ENCODE assay signal across 28 mouse cellular contexts in the genomic region with DNA sequence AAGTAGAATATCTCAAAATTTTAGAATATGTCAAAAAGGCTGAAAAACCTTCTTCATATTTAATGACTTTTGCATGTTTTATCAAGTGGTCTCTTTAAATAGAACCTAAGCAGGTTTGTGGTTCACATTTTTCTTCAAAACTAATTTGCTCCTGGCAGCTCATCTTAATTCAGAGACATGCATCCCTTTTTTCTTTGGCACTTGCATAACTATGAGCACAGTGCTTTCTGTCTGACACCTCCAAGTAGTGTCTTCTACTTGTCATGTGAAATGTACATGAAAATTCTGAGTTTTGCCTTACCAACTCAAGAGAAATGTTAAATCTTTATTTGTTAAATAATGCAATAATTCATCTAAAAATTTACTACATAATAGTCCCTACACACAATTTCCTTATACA.
A peak's percentile ranks its signal among the peaks of the same experiment; 100 is the strongest.
DNase-seq lines count a peak whose midpoint lies in the region; ATAC-seq and TF ChIP-seq lines count a peak whose summit lies in the region.
"Had no signal": no experiment of that assay in that cellular context is flagged by ENCODE, and none has a peak within 500 bp of the region (broad histone marks: within the 10 kb centered on the region; RNA-seq: fewer than 3 reads in every experiment).

No protein-coding gene starts in this region.

- no peak overlapping the region for H3K4me3 ChIP-seq in forebrain, embryonic 14.5 days (ENCODE audit: low read depth, low read length)
- H3K4me3 ChIP-seq in forebrain, embryonic 11.5 days (ENCODE audit: low read depth, low read length): no peak overlapping the region
- no peak overlapping the region for H3K4me3 ChIP-seq in midbrain, postnatal 0 days (ENCODE audit: low read depth, low read length)
- H3K4me3 ChIP-seq in midbrain, embryonic 16.5 days (ENCODE audit: low read depth, low read length): no peak overlapping the region
- H3K4me3 ChIP-seq in hindbrain, embryonic 14.5 days (replicated peaks; ENCODE audit: low read length): no peak overlapping the region
- H3K4me3 ChIP-seq: embryonic facial prominence, embryonic 12.5 days; embryonic facial prominence, embryonic 15.5 days; forebrain, embryonic 15.5 days; heart, embryonic 12.5 days; heart, embryonic 15.5 days; hindbrain, embryonic 10.5 days; hindbrain, embryonic 13.5 days had no signal

- no peak for TF ChIP-seq CTCF in midbrain, postnatal 0 days (IDR thresholded peaks at IDR 0.05)

- H3K4me2 ChIP-seq in forebrain, embryonic 14.5 days (ENCODE audit: low read length): no peak overlapping the region
- no peak overlapping the region for H3K4me2 ChIP-seq in forebrain, embryonic 11.5 days (ENCODE audit: low read depth, low read length, severe bottlenecking)
- H3K4me2 ChIP-seq in midbrain, postnatal 0 days (ENCODE audit: low read depth, low read length, poor library complexity, severe bottlenecking): no peak overlapping the region
- H3K4me2 ChIP-seq in midbrain, embryonic 16.5 days (ENCODE audit: low read length): no peak overlapping the region
- no peak overlapping the region for H3K4me2 ChIP-seq in hindbrain, embryonic 14.5 days (replicated peaks)
- H3K4me2 ChIP-seq: embryonic facial prominence, embryonic 12.5 days; embryonic facial prominence, embryonic 15.5 days; forebrain, embryonic 15.5 days; heart, embryonic 12.5 days; heart, embryonic 15.5 days; hindbrain, embryonic 13.5 days had no signal

- no peaks in the 10 kb centered on the region for H3K9me3 ChIP-seq in forebrain, embryonic 14.5 days (replicated peaks; ENCODE audit: control insufficient read depth, low read length)
- no peaks in the 10 kb centered on the region for H3K9me3 ChIP-seq in forebrain, embryonic 11.5 days (ENCODE audit: control insufficient read depth, low read length)
- H3K9me3 ChIP-seq in midbrain, postnatal 0 days (ENCODE audit: low read length): no peaks in the 10 kb centered on the region
- no peaks in the 10 kb centered on the region for H3K9me3 ChIP-seq in midbrain, embryonic 16.5 days (replicated peaks; ENCODE audit: control insufficient read depth, low read length, poor library complexity, severe bottlenecking)
- H3K9me3 ChIP-seq in hindbrain, embryonic 14.5 days (ENCODE audit: control insufficient read depth, low read length): no peaks in the 10 kb centered on the region
- H3K9me3 ChIP-seq: embryonic facial prominence, embryonic 12.5 days; embryonic facial prominence, embryonic 15.5 days; forebrain, embryonic 15.5 days; heart, embryonic 12.5 days; heart, embryonic 15.5 days; hindbrain, embryonic 10.5 days; hindbrain, embryonic 13.5 days had no signal

- no peak overlapping the region for H3K9ac ChIP-seq in forebrain, embryonic 14.5 days (ENCODE audit: low read length)
- no peak overlapping the region for H3K9ac ChIP-seq in forebrain, embryonic 11.5 days (ENCODE audit: low read length)
- no peak overlapping the region for H3K9ac ChIP-seq in midbrain, postnatal 0 days (replicated peaks; ENCODE audit: low read length, poor library complexity, severe bottlenecking)
- H3K9ac ChIP-seq in midbrain, embryonic 16.5 days (ENCODE audit: low read depth, low read length): no peak overlapping the region
- no peak overlapping the region for H3K9ac ChIP-seq in hindbrain, embryonic 14.5 days
- H3K9ac ChIP-seq: embryonic facial prominence, embryonic 12.5 days; embryonic facial prominence, embryonic 15.5 days; forebrain, embryonic 15.5 days; heart, embryonic 12.5 days; heart, embryonic 15.5 days; hindbrain, embryonic 13.5 days had no signal

- DNase-seq in forebrain, embryonic 14.5 days (ENCODE audit: low spot score): peak; percentile 30
- no peak for DNase-seq in forebrain, embryonic 11.5 days (ENCODE audit: low spot score)
- DNase-seq in frontal cortex, postnatal 25 days (ENCODE audit: low spot score in 2 of 2): no peak
- no peak for DNase-seq in midbrain, postnatal 0 days (ENCODE audit: low spot score)
- no peak for DNase-seq in hindbrain, embryonic 14.5 days (ENCODE audit: low spot score)
- DNase-seq: adrenal gland, adult 8-10 months; adrenal gland, postnatal 25 days; cerebellum, adult 11 months; cerebellum, adult 2 months; cerebellum, adult 9-11 months; cerebellum, postnatal 25 days; gastrocnemius, postnatal 25 days; heart, adult 18-20 months; heart, postnatal 10 days; heart, postnatal 36 days had no signal

- no peaks in the 10 kb centered on the region for H3K36me3 ChIP-seq in forebrain, embryonic 14.5 days (ENCODE audit: control insufficient read depth, insufficient read depth, low read length)
- H3K36me3 ChIP-seq in forebrain, embryonic 11.5 days (ENCODE audit: control insufficient read depth, insufficient read depth, low read length): no peaks in the 10 kb centered on the region
- H3K36me3 ChIP-seq in midbrain, postnatal 0 days (ENCODE audit: insufficient read depth, low read length): no peaks in the 10 kb centered on the region
- no peaks in the 10 kb centered on the region for H3K36me3 ChIP-seq in midbrain, embryonic 16.5 days (ENCODE audit: control insufficient read depth, insufficient read depth, low read length)
- H3K36me3 ChIP-seq in hindbrain, embryonic 14.5 days (replicated peaks; ENCODE audit: control insufficient read depth, insufficient read depth): no peaks in the 10 kb centered on the region
- H3K36me3 ChIP-seq: embryonic facial prominence, embryonic 12.5 days; embryonic facial prominence, embryonic 15.5 days; forebrain, embryonic 15.5 days; heart, embryonic 12.5 days; heart, embryonic 15.5 days; hindbrain, embryonic 10.5 days; hindbrain, embryonic 13.5 days had no signal

- no peak for ATAC-seq in forebrain, embryonic 14.5 days
- no peak for ATAC-seq in forebrain, embryonic 11.5 days (replicated peaks; ENCODE audit: low FRiP score)
- ATAC-seq in frontal cortex, adult (ENCODE audit: low TSS enrichment): 0 out of 2 replicates have a peak, but pooled peaks have one; percentile 41
- 0 out of 2 replicates have a peak, but pooled peaks have one; percentile 41 for ATAC-seq in midbrain, postnatal 0 days (ENCODE audit: low FRiP score)
- ATAC-seq in midbrain, embryonic 16.5 days: no peak
- no peak for ATAC-seq in hindbrain, embryonic 14.5 days (ENCODE audit: low FRiP score)
- ATAC-seq: activated CD4-positive, CD25-positive, alpha-beta regulatory T cell, adult 4 months; forebrain, embryonic 15.5 days; hindbrain, postnatal 0 days; inflammation-experienced regulatory T-cells, adult 6 months; intestine, embryonic 16.5 days had no signal

- H3K27ac ChIP-seq in forebrain, embryonic 14.5 days (ENCODE audit: low read depth, low read length): no peak overlapping the region
- no peak overlapping the region for H3K27ac ChIP-seq in forebrain, embryonic 11.5 days (ENCODE audit: low read depth, low read length)
- H3K27ac ChIP-seq in midbrain, postnatal 0 days (ENCODE audit: low read depth, low read length): no peak overlapping the region
- no peak overlapping the region for H3K27ac ChIP-seq in midbrain, embryonic 16.5 days (ENCODE audit: low read length)
- H3K27ac ChIP-seq in hindbrain, embryonic 14.5 days: no peak overlapping the region
- H3K27ac ChIP-seq: embryonic facial prominence, embryonic 12.5 days; embryonic facial prominence, embryonic 15.5 days; forebrain, embryonic 15.5 days; heart, embryonic 15.5 days; hindbrain, embryonic 10.5 days; hindbrain, embryonic 13.5 days; hindbrain, postnatal 0 days had no signal

- H3K4me1 ChIP-seq in forebrain, embryonic 14.5 days (ENCODE audit: control insufficient read depth, insufficient read depth, low read length): no peaks in the 10 kb centered on the region
- no peaks in the 10 kb centered on the region for H3K4me1 ChIP-seq in forebrain, embryonic 11.5 days (replicated peaks; ENCODE audit: control insufficient read depth, insufficient read depth, low read length)
- no peaks in the 10 kb centered on the region for H3K4me1 ChIP-seq in midbrain, postnatal 0 days (ENCODE audit: insufficient read depth, low read length)
- H3K4me1 ChIP-seq in midbrain, embryonic 16.5 days (ENCODE audit: control insufficient read depth, insufficient read depth, low read length): no peaks in the 10 kb centered on the region
- no peaks in the 10 kb centered on the region for H3K4me1 ChIP-seq in hindbrain, embryonic 14.5 days (replicated peaks; ENCODE audit: control insufficient read depth, insufficient read depth, low read length)
- H3K4me1 ChIP-seq: embryonic facial prominence, embryonic 12.5 days; embryonic facial prominence, embryonic 15.5 days; forebrain, embryonic 15.5 days; heart, embryonic 12.5 days; heart, embryonic 15.5 days; hindbrain, embryonic 10.5 days; hindbrain, embryonic 13.5 days had no signal

- H3K27me3 ChIP-seq in forebrain, embryonic 14.5 days (replicated peaks; ENCODE audit: control insufficient read depth, insufficient read depth, low read length): no peaks in the 10 kb centered on the region
- H3K27me3 ChIP-seq in forebrain, embryonic 11.5 days (ENCODE audit: control insufficient read depth, insufficient read depth, low read length): no peaks in the 10 kb centered on the region
- no peaks in the 10 kb centered on the region for H3K27me3 ChIP-seq in midbrain, postnatal 0 days (ENCODE audit: insufficient read depth, low read length)
- H3K27me3 ChIP-seq in midbrain, embryonic 16.5 days (ENCODE audit: control insufficient read depth, insufficient read depth, low read depth, low read length): no peaks in the 10 kb centered on the region
- H3K27me3 ChIP-seq in hindbrain, embryonic 14.5 days (ENCODE audit: control insufficient read depth, insufficient read depth, low read length): no peaks in the 10 kb centered on the region
- H3K27me3 ChIP-seq: embryonic facial prominence, embryonic 12.5 days; embryonic facial prominence, embryonic 15.5 days; forebrain, embryonic 15.5 days; heart, embryonic 12.5 days; heart, embryonic 15.5 days; hindbrain, embryonic 13.5 days had no signal

Comparison
In these comparisons a context has a peak if more than half of its experiments do, and no peak if none do; other contexts are left out.
1. ATAC-seq: peak in frontal cortex, adult (single experiment) and midbrain, postnatal 0 days (single experiment); none in forebrain, embryonic 14.5 days (single experiment), forebrain, embryonic 11.5 days (single experiment), midbrain, embryonic 16.5 days (single experiment) and hindbrain, embryonic 14.5 days (single experiment).